Mouse (Mus musculus): Measurements from ENCODE around the gene Olfr364-ps1. TPM values are rescaled to one million over a fixed set of nuclear protein-coding genes. Genes with fewer than 3 reads are reported as not detected.

Gene Olfr364-ps1
- polyA plus RNA-seq (2012; rRNA removed), result not detected in 2 replicates

GRCm38 (mm10) chr2:37139022-37139421 is at the start of gene Olfr364-ps1:
Olfr364-ps1 (plus strand) TSS chr2:37139322.

GRCm38 (mm10) chr2:37117810-37118209 is 21.3 kb upstream of the Olfr364-ps1 start, which contains the start of gene Olfr362:
Olfr362 (minus strand) TSS chr2:37117910.

GRCm38 (mm10) chr2:37187898-37188297 is 48.8 kb downstream of the Olfr364-ps1 start, which contains the start of gene Olfr365:
Olfr365 (plus strand) TSS chr2:37188198.

Other genes with a start within 250 kb of the Olfr364-ps1 start
- gene Olfr353, start 246.4 kb upstream of the Olfr364-ps1 start, polyA plus RNA-seq (2012; rRNA removed), result not detected in 2 replicates
- not detected in 2 replicates for gene Olfr354, start 233.6 kb upstream of the Olfr364-ps1 start, polyA plus RNA-seq (2012; rRNA removed)
- gene Olfr355, start 210.4 kb upstream of the Olfr364-ps1 start, polyA plus RNA-seq (2012; rRNA removed), result not detected in 2 replicates
- gene Olfr356, start 202.2 kb upstream of the Olfr364-ps1 start, polyA plus RNA-seq (2012; rRNA removed), result not detected in 2 replicates
- not detected in 2 replicates for gene Olfr357, start 145.5 kb upstream of the Olfr364-ps1 start, polyA plus RNA-seq (2012; rRNA removed)
- not detected in 2 replicates for gene Olfr358, start 130.0 kb upstream of the Olfr364-ps1 start, polyA plus RNA-seq (2012; rRNA removed)
- gene Olfr360, start 73.6 kb upstream of the Olfr364-ps1 start, polyA plus RNA-seq (2012; rRNA removed), result not detected in 2 replicates
- gene Olfr361, start 50.0 kb upstream of the Olfr364-ps1 start, polyA plus RNA-seq (2012; rRNA removed), result not detected in 2 replicates
- gene Olfr362, start 21.4 kb upstream of the Olfr364-ps1 start, polyA plus RNA-seq (2012; rRNA removed), result not detected in 2 replicates
- gene Olfr365, start 48.9 kb downstream of the Olfr364-ps1 start, polyA plus RNA-seq (2012; rRNA removed), result not detected in 2 replicates
- gene Olfr366, start 72.3 kb downstream of the Olfr364-ps1 start, polyA plus RNA-seq (2012; rRNA removed), result not detected in 2 replicates
- gene Olfr368, start 187.2 kb downstream of the Olfr364-ps1 start, polyA plus RNA-seq (2012; rRNA removed), result not detected in 2 replicates
- 45.9 and 52.9 TPM in 2 replicates for gene Pdcl, start 220.0 kb downstream of the Olfr364-ps1 start, polyA plus RNA-seq (2012; rRNA removed)

All from central nervous system, embryonic 14 days (tissue).